Mouse (Mus musculus) liver, embryonic 16.5 days (tissue): ENCODE data around the gene Stx12. TPM values are rescaled to one million over a fixed set of nuclear protein-coding genes. Genes with fewer than 3 reads are reported as not detected.

ENCODE experiments used
- ATAC-seq: fragments of 200-750 bp; cut with Nextera tagmentation; 2 replicates; pipeline ENCODE4 v1.8.0; 2017; ENCODE audit warnings: low read depth, mild to moderate bottlenecking, moderate number of reproducible peaks, moderate library complexity
- H3K27ac ChIP-seq: fragments of 300-500 bp; sonication (generic); 2 replicates; pipeline ENCODE4 v1.5.1; 2014; ENCODE audit warnings: mild to moderate bottlenecking, low read length
- H3K27me3 ChIP-seq: fragments of 300-500 bp; sonication (generic); 2 replicates; pipeline ENCODE4 v1.6.1; 2014; ENCODE audit warnings: low read depth, low read length, mixed read lengths; ENCODE audit not compliant: control insufficient read depth, insufficient read depth
- H3K36me3 ChIP-seq: fragments of 300-500 bp; sonication (generic); 2 replicates; pipeline ENCODE4 v1.6.1; 2014; ENCODE audit warnings: mild to moderate bottlenecking; ENCODE audit not compliant: control insufficient read depth, insufficient read depth
- H3K4me1 ChIP-seq: fragments of 300-500 bp; sonication (generic); 2 replicates; pipeline ENCODE4 v1.6.1; 2014; ENCODE audit warnings: low read depth, low read length, mixed read lengths; ENCODE audit not compliant: control insufficient read depth
- H3K4me2 ChIP-seq: fragments of 300-500 bp; sonication (generic); 2 replicates; pipeline ENCODE4 v1.6.1; 2014; ENCODE audit warnings: low read depth, low read length, mixed read lengths
- H3K4me3 ChIP-seq: fragments of 300-500 bp; sonication (generic); 2 replicates; pipeline ENCODE4 v1.5.1; 2014; ENCODE audit warnings: low read depth, mild to moderate bottlenecking, low read length
- H3K9ac ChIP-seq: fragments of 300-500 bp; sonication (generic); 2 replicates; pipeline ENCODE4 v1.6.1; 2014; ENCODE audit warnings: low read depth, low read length
- H3K9me3 ChIP-seq: fragments of 300-500 bp; sonication (generic); replicated peaks from 2 replicates; pipeline ENCODE4 v1.6.1; 2016; ENCODE audit warnings: low read length; ENCODE audit not compliant: control insufficient read depth
- WGBS: fragments of 180-500 bp; shearing (Covaris S2); extraction: QIAGEN DNeasy Blood & Tissue Kit; methylation state at CpG from one replicate; pipeline ENCODE4 v1.1.7; 2014; ENCODE audit not compliant: insufficient replicate concordance; 5-methylcytosine and 5-hydroxymethylcytosine counted together
- polyA plus RNA-seq: library from polyadenylated mRNA; unstranded; fragments of >200 nt; fragmentation: Nextera tagmentation; extraction: Ambion mirVana; gene quantifications from 2 replicates; pipeline ENCODE4 v1.2.1, GENCODE M21; 2015

The Stx12 gene
- polyA plus RNA-seq, 1 experiment from 2014 or later, result 15.0 TPM

GRCm38 (mm10) chr4:132912156-132912555 lies 27.8 kb upstream of the Stx12 start:
- H3K4me3 ChIP-seq, result no peak overlapping the region
- H3K27me3 ChIP-seq, result no peaks in the 10 kb centered on the region
- H3K4me2 ChIP-seq, result no peak overlapping the region
- no peak overlapping the region for H3K27ac ChIP-seq
- H3K9me3 ChIP-seq, result no peaks in the 10 kb centered on the region
- no peak for ATAC-seq
- WGBS, result 68% methylated on average over 6 of the region's 6 CpGs
- no peak overlapping the region for H3K9ac ChIP-seq
- peaks cover 45% of the 10 kb centered on the region for H3K36me3 ChIP-seq
- H3K4me1 ChIP-seq, result no peaks in the 10 kb centered on the region

GRCm38 (mm10) chr4:132905843-132906360 lies 21.6 kb upstream of the Stx12 start:
- H3K9ac ChIP-seq, result no peak overlapping the region
- no peaks in the 10 kb centered on the region for H3K27me3 ChIP-seq
- H3K27ac ChIP-seq, result no peak overlapping the region
- H3K4me1 ChIP-seq, result no peaks in the 10 kb centered on the region
- H3K9me3 ChIP-seq, result no peaks in the 10 kb centered on the region
- H3K4me3 ChIP-seq, result no peak overlapping the region
- H3K36me3 ChIP-seq, result peaks cover 34% of the 10 kb centered on the region
- no peak for ATAC-seq
- no peak overlapping the region for H3K4me2 ChIP-seq
- WGBS, result 84% methylated on average over 5 of the region's 5 CpGs

DNA sequence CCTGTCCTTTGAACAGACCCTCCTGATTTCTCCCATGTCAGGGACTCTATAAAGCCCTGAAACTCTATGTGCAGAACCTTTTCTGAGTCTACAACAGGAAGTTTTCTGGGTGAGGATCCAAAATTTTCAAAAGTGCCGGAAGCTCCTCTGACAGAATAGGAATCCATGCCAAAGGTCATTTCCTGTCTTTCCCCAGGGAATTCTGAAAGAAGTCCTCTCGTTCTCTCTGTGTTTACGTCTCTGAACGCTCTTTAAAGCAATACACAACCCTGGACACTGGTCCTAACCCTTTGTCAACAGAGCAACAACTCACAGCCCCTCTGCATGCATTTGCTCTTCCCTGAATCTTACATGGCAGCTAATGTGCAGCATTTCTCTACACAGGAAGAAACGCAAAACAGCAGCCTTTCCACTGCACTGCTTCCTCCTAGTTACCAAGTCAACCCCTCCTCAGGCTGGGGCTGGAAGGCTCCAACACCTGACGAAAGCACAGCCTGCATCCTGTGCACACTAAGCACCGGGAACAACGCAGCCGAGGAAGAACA lies 20.5 kb upstream of the Stx12 start:
- peaks cover 26% of the 10 kb centered on the region for H3K36me3 ChIP-seq
- 70% methylated on average over 9 of the region's 9 CpGs for WGBS
- H3K4me3 ChIP-seq, result no peak overlapping the region
- no peaks in the 10 kb centered on the region for H3K4me1 ChIP-seq
- no peak for ATAC-seq
- H3K9ac ChIP-seq, result no peak overlapping the region
- H3K9me3 ChIP-seq, result no peaks in the 10 kb centered on the region
- no peak overlapping the region for H3K4me2 ChIP-seq
- no peaks in the 10 kb centered on the region for H3K27me3 ChIP-seq
- peak overlapping the region; percentile 9; the same call in 1 of the 2 replicates for H3K27ac ChIP-seq

DNA sequence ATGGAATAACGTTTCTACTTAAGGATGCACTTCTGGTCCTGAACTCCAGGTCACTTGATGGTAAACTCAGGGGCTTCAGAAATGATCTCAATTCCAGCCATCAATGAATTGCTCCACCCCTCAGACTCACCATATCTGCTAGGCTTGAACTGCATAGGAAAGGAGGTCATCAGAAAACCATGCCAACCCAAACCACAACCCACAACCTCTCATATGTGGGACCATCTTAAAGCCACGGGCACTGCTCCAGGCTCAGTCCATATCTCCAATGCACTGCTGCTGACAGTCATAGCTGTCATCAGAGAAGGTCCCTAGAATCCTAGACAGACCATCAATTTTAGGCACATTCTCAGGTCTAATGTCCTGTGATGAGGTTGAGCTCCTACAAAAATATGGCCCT lies 19.8 kb upstream of the Stx12 start:
- no peak overlapping the region for H3K27ac ChIP-seq

GRCm38 (mm10) chr4:132898197-132898596 lies 13.9 kb upstream of the Stx12 start:
- Histone ChIP-seq H3K4me1 (no peaks in the 10 kb centered on the region), H3K9ac (no peak overlapping the region), H3K9me3 (no peaks in the 10 kb centered on the region), H3K4me3 (no peak overlapping the region), H3K27me3 (no peaks in the 10 kb centered on the region), H3K4me2 (no peak overlapping the region), H3K27ac (no peak overlapping the region), H3K36me3 (peaks cover 10% of the 10 kb centered on the region)
- 72% methylated on average over 9 of the region's 9 CpGs for WGBS
- no peak for ATAC-seq

More for the DNA sequence above, 19.8 kb upstream of the Stx12 start:
- ATAC-seq, result no peak
- WGBS, result 54% methylated on average over 2 of the region's 2 CpGs
- no peaks in the 10 kb centered on the region for H3K9me3 ChIP-seq
- no peak overlapping the region for H3K9ac ChIP-seq
- H3K4me1 ChIP-seq, result no peaks in the 10 kb centered on the region
- no peak overlapping the region for H3K4me3 ChIP-seq
- H3K4me2 ChIP-seq, result no peak overlapping the region
- H3K36me3 ChIP-seq, result peaks cover 20% of the 10 kb centered on the region
- no peaks in the 10 kb centered on the region for H3K27me3 ChIP-seq

DNA sequence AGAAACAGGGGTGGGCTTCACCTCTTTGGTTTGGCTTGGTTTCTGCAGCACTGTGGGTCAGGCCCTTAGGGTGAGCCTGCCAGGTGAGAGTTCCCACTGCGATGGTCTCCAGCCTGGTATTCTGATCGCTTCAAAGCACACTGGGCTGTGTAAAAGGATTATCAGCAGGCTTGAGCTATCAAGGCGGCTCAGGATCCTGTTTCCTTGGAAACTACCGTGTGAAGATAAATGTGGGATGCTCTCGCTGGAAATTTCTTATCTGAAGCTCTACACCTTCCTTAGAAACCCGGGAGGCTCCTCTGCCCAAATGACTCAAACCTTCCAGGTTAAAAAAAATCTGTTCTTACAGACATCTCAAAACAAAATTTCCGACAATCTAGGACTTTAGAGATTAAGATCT lies 10.1 kb upstream of the Stx12 start:
- no peak for ATAC-seq

DNA sequence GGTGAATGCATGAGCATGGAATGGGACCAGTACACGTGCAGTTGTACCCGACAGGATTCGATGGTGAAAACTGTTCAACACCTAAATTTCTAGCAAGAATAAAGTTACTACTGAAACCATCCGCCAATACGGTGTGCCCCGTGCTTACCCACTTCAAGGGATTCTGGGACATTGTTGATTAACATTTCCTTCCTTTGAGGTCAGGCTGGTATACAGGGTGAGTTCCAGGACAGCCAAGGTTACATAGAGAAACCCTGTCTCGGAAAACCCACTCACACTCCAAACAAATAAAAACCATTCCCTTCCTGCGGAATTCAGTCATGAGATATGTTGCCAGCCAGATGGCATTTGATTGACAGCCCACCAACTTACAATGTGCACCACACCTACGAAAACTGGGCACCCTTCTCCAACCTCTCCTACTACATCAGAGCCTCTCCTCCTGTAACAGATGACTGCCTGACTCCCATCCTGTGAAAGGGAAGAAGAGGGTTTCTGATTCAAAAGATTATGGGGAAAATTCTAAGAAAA lies 600 bp upstream of the Stx12 start:
- Histone ChIP-seq H3K36me3 (no peaks in the 10 kb centered on the region), H3K4me3 (peak overlapping the region; percentile 96), H3K27ac (peak overlapping the region; percentile 70; the same call in 1 of the 2 replicates), H3K9ac (peak overlapping the region; percentile 98), H3K4me1 (peaks cover 23% of the 10 kb centered on the region), H3K4me2 (peak overlapping the region; percentile 98), H3K27me3 (no peaks in the 10 kb centered on the region), H3K9me3 (no peaks in the 10 kb centered on the region)
- 10% methylated on average over 9 of the region's 9 CpGs for WGBS
- no peak for ATAC-seq

More for the DNA sequence above, 10.1 kb upstream of the Stx12 start:
- Histone ChIP-seq H3K4me2 (no peak overlapping the region), H3K4me3 (no peak overlapping the region), H3K27me3 (no peaks in the 10 kb centered on the region), H3K27ac (no peak overlapping the region), H3K9ac (no peak overlapping the region), H3K4me1 (no peaks in the 10 kb centered on the region), H3K9me3 (no peaks in the 10 kb centered on the region), H3K36me3 (no peaks in the 10 kb centered on the region)
- WGBS, result 22% methylated on average over 7 of the region's 7 CpGs

DNA sequence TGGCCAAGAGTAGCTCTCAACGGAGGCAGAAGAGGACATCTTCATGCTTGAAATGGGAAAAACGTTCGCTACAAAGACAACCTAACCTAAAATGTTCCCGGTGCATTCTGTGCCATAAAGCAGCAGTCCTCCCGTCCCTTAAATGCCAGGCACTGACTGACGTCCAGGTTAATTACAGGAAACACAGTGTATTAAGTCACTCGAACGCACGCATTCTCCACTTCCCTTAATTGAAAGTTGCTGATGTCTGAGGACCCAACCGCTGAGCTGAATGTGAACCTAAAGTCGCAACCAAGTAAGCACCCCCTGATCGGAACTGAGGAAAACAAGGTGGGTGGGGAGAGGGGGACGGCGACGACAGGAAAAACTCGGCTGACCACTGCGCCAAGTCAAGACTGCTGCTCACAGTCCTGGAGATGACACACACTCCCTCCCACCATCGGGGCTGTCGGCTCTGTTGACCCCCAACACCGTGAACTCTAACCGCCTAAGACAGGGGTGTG lies 697 bp downstream of the Stx12 start:
- H3K27me3 ChIP-seq, result no peaks in the 10 kb centered on the region
- no peaks in the 10 kb centered on the region for H3K9me3 ChIP-seq
- peak overlapping the region; percentile 98 for H3K4me2 ChIP-seq
- H3K36me3 ChIP-seq, result no peaks in the 10 kb centered on the region
- under 1% methylated on average over 21 of the region's 21 CpGs for WGBS
- peak overlapping the region; percentile 91 for H3K27ac ChIP-seq
- peak overlapping the region; percentile 98 for H3K9ac ChIP-seq
- peak overlapping the region; percentile 96 for H3K4me3 ChIP-seq
- peak; percentile 10 for ATAC-seq
- H3K4me1 ChIP-seq, result peaks cover 23% of the 10 kb centered on the region

DNA sequence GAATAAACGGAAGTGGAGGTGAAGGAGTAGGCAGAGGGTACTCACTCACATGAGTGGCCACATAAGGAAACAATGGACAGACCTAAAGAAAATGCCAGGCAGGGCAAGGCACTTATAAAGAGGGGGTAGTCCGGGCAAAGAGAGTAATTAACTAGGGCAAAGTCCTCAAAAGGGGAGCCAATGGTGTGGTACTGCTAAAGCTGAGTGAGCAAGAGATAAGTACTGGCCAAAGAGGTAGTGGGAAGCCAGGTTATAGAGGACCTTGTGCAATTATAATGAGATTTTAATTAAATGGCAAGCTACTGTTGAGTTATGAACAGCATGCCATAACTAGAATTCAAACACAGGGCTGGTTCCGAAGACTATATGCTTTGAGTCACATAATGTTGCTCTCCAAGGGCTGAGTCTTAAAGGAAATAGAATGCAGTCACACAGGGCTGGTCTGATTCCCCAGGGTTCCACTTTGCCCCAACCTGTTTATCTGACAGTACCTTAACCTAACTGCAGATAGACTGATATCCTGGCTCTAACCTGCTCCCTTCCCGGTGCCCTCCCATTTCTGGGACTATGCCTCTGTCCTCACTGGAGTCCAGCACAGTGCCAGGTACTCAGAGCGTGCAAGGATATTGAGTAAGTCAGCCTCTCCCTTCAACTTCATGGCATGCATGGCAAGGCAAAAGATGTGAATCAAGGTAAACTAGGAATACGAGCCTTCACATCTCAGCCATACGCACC lies 9.8 kb downstream of the Stx12 start:
- H3K9me3 ChIP-seq, result no peaks in the 10 kb centered on the region
- ATAC-seq, result no peak
- no peak overlapping the region for H3K27ac ChIP-seq

More for the DNA sequence above, 9.8 kb downstream of the Stx12 start:
- Histone ChIP-seq H3K4me1 (peaks cover 6% of the 10 kb centered on the region; the same call in 1 of the 2 replicates), H3K4me2 (no peak overlapping the region), H3K27me3 (no peaks in the 10 kb centered on the region), H3K36me3 (peaks cover 10% of the 10 kb centered on the region), H3K4me3 (no peak overlapping the region), H3K9ac (no peak overlapping the region)
- 69% methylated on average over 7 of the region's 7 CpGs for WGBS
